ENCODE assay signal across 8 mouse cellular contexts in the genomic region with DNA sequence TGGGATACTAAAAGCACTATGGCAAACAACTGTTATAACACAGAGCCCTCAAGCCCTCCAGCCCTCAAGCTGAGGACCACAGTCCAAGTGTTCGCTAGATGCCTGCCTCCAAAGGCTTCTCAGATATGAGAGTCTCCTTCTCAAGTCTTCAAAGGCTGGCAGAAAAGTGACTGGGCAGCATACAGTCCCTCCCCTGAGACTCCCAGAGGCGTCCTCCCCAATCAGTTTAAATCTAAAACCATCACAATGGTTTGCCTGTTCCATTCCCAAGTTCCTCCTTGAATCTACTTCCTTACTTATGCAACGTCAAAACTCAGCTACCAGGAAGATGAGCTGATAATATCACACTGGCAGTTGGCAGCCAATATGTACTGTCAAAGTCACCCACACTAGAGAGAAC. TPM values are rescaled to one million over a fixed set of nuclear protein-coding genes. Genes with fewer than 3 reads are reported as not detected.
DNase-seq lines count a peak whose midpoint lies in the region; ATAC-seq and TF ChIP-seq lines count a peak whose summit lies in the region.

A gene (plus strand): TSS at position 301 of the 400 bp plus-strand sequence.

- 64% methylated on average over 3 of the region's 3 CpGs for WGBS in kidney, adult 2 months
- 74% methylated on average over 3 of the region's 3 CpGs for WGBS in hindbrain, embryonic 16.5 days
- WGBS in liver, postnatal 0 days (ENCODE audit: insufficient replicate concordance) = 50% methylated on average over 3 of the region's 3 CpGs

- no peak for TF ChIP-seq CTCF in kidney, adult 2 months (conservative IDR thresholded peaks at IDR 0.05; ENCODE audit: insufficient read depth, insufficient read length, low read depth, low read length)
- TF ChIP-seq CTCF in gastrocnemius, adult 2 months (IDR thresholded peaks at IDR 0.05) = no peak
- no peak for TF ChIP-seq CTCF in liver, postnatal 0 days (IDR thresholded peaks at IDR 0.05; ENCODE audit: low read depth)

- H3K27ac ChIP-seq in kidney, adult 2 months (ENCODE audit: insufficient read depth, low read depth, low read length) = no peak within 1 kb of the TSS
- H3K27ac ChIP-seq in gastrocnemius, adult 2 months = no peak within 1 kb of the TSS
- H3K27ac ChIP-seq in hindbrain, embryonic 16.5 days (ENCODE audit: low read depth, low read length) = no peak within 1 kb of the TSS
- no peak within 1 kb of the TSS for H3K27ac ChIP-seq in liver, postnatal 0 days (ENCODE audit: low read depth)

- DNase-seq in kidney, adult 2 months = no peak
- no peak for DNase-seq in kidney, postnatal 4 days
- DNase-seq in adrenal gland, postnatal 10 days = no peak
- DNase-seq in gastrocnemius, adult 2 months = no peak
- DNase-seq in liver, postnatal 0 days = no peak
- DNase-seq in cerebellum, adult 11-12 months = no peak
- DNase-seq in urinary bladder, postnatal 36 days (ENCODE audit: low spot score in 2 of 2) = no peak

- H3K27me3 ChIP-seq in kidney, adult 2 months (replicated peaks; ENCODE audit: control insufficient read depth, insufficient read depth, low read length) = no peaks in the 10 kb centered on the region
- no peaks in the 10 kb centered on the region for H3K27me3 ChIP-seq in hindbrain, embryonic 16.5 days (replicated peaks; ENCODE audit: control insufficient read depth, insufficient read depth, low read length)
- no peaks in the 10 kb centered on the region for H3K27me3 ChIP-seq in liver, postnatal 0 days (ENCODE audit: insufficient read depth, low read length)

- intact Hi-C loops in gastrocnemius, adult 2 months (cut with DNase I) = no loop called here

- H3K4me3 ChIP-seq in kidney, adult 2 months (ENCODE audit: insufficient read depth, low read depth, low read length) = no peak within 1 kb of the TSS
- no peak within 1 kb of the TSS for H3K4me3 ChIP-seq in gastrocnemius, adult 2 months
- H3K4me3 ChIP-seq in hindbrain, embryonic 16.5 days (ENCODE audit: low read length) = no peak within 1 kb of the TSS
- H3K4me3 ChIP-seq in liver, postnatal 0 days (ENCODE audit: low read depth, low read length) = no peak within 1 kb of the TSS

- no peaks in the 10 kb centered on the region for H3K9me3 ChIP-seq in hindbrain, embryonic 16.5 days (ENCODE audit: control insufficient read depth, low read length)
- H3K9me3 ChIP-seq in liver, postnatal 0 days (ENCODE audit: low read length) = no peaks in the 10 kb centered on the region

- H3K36me3 ChIP-seq in kidney, adult 2 months (ENCODE audit: control insufficient read depth, insufficient read depth, low read length) = peaks cover 2% of the 10 kb centered on the region; the same call in 1 of the 2 replicates
- H3K36me3 ChIP-seq in hindbrain, embryonic 16.5 days (ENCODE audit: control insufficient read depth, insufficient read depth, low read length) = no peaks in the 10 kb centered on the region
- no peaks in the 10 kb centered on the region for H3K36me3 ChIP-seq in liver, postnatal 0 days (replicated peaks; ENCODE audit: insufficient read depth, low read length)

- TF ChIP-seq POLR2A in kidney, adult 2 months (IDR thresholded peaks at IDR 0.05; ENCODE audit: low read depth, low read length) = no peak

- peaks cover 8% of the 10 kb centered on the region; the same call in 1 of the 2 replicates for H3K4me1 ChIP-seq in kidney, adult 2 months (ENCODE audit: control insufficient read depth, insufficient read depth, low read length)
- no peaks in the 10 kb centered on the region for H3K4me1 ChIP-seq in hindbrain, embryonic 16.5 days (ENCODE audit: control insufficient read depth, insufficient read depth, low read depth, low read length)
- no peaks in the 10 kb centered on the region for H3K4me1 ChIP-seq in liver, postnatal 0 days (ENCODE audit: insufficient read depth)

- no peak within 1 kb of the TSS for H3K9ac ChIP-seq in hindbrain, embryonic 16.5 days (ENCODE audit: low read depth, low read length)
- H3K9ac ChIP-seq in liver, postnatal 0 days (replicated peaks) = no peak within 1 kb of the TSS

- no peak within 1 kb of the TSS for H3K4me2 ChIP-seq in hindbrain, embryonic 16.5 days (ENCODE audit: low read length)
- H3K4me2 ChIP-seq in liver, postnatal 0 days (ENCODE audit: low read depth, low read length) = no peak within 1 kb of the TSS

- no peak for ATAC-seq in hindbrain, embryonic 16.5 days
- ATAC-seq in liver, postnatal 0 days = no peak

- TF ChIP-seq EP300 in liver, postnatal 0 days (IDR thresholded peaks at IDR 0.05; ENCODE audit: low read depth) = no peak

RNA-seq across cellular contexts. Expression of the gene that starts here (rescaled TPM):
- polyA plus RNA-seq in kidney, adult 2 months (2012; rRNA removed) = 40.2 and 42.6 TPM in 2 replicates
- total RNA-seq in adrenal gland, postnatal 10 days (2021) = 10 to 100 TPM; 27.4 to 28.5 TPM
- total RNA-seq in gastrocnemius, adult 2 months (2021) = 10 to 100 TPM; 17.3 to 26.6 TPM
- 72.2 and 72.7 TPM in 2 replicates for polyA plus RNA-seq in hindbrain, embryonic 16.5 days (2015; fragmentation: Nextera tagmentation; extraction: Ambion mirVana)
- polyA plus RNA-seq in liver, postnatal 0 days (2015; fragmentation: Nextera tagmentation; extraction: Ambion mirVana) = 23.8 and 28.5 TPM in 2 replicates
